Mouse (Mus musculus): ENCODE results near the gene Rgs10.

DNA sequence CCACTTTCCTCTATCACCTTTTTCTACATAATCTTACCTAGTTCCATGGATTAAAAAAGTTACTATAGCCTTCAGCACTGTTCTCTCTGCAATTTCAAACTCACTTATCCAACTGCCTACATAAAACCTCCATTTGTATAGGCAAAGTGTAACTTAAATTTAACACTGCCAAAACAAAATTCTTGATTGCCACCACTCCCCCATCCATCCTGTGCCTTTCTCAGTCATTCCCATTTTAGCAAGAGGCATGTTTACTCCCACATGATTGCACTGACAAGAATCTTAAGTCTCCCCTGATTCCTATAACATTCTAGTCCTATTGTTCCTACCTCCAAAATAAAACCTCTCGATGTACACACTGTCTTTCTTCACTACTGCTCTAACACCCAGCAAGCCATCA, 34.2 kb upstream of the Rgs10 start:
- TF ChIP-seq CTCF (IDR thresholded peaks at IDR 0.05) (no peak), POLR2A (IDR thresholded peaks at IDR 0.05; ENCODE audit: insufficient read depth, low read depth, low read length) (no peak), EP300 (IDR thresholded peaks at IDR 0.05; ENCODE audit: insufficient read depth, low read depth, low read length) (no peak)

Measured in heart, adult 2 months (tissue).